Mouse (Mus musculus) kidney, adult 2 months (tissue): ENCODE data around the gene Prss12.

Source experiments
- CTCF ChIP-seq: fragments of 200-500 bp; conservative IDR thresholded peaks from 2 replicates; pipeline ENCODE4 v1.5.1; 2011; ENCODE audit warnings: low read depth, mild to moderate bottlenecking, control low read depth, low read length, moderate library complexity, mixed read lengths; ENCODE audit not compliant: insufficient read depth, insufficient read length
- POLR2A ChIP-seq: fragments of 200-500 bp; IDR thresholded peaks from one replicate; pipeline ENCODE4 v1.6.1; 2011; ENCODE audit warnings: low read depth, low read length, control low read depth

GRCm38 (mm10) chr3:123526313-123527067, 79.8 kb downstream of the Prss12 start:
- TF ChIP-seq POLR2A (no peak), CTCF (no peak)
